Mouse (Mus musculus) embryonic fibroblast, embryonic 13.5 days (primary cell): ENCODE measurements at regions not wholly inside any gene's neighbourhood (a gene's known extent, or its start where the extent isn't known, plus 50 kb on each side); places are given as distances from the start of the nearest gene placed in this dataset.

Experiments used
- CTCF ChIP-seq: IDR thresholded peaks from 2 replicates; pipeline ENCODE4 v1.5.1; 2011; ENCODE audit warnings: mild to moderate bottlenecking, control low read depth, low read length, moderate library complexity, borderline replicate concordance; ENCODE audit not compliant: insufficient read depth
- POLR2A ChIP-seq: IDR thresholded peaks from 2 replicates; pipeline ENCODE4 v1.6.1; 2011; ENCODE audit warnings: low read depth, mild to moderate bottlenecking, control low read depth, low read length, moderate library complexity

- no peak for TF ChIP-seq POLR2A
- TF ChIP-seq CTCF, result no peak
Measured at GRCm38 (mm10) chr16:51109864-51110263, 518.9 kb upstream of the Ccdc54 start.
